Mouse (Mus musculus) heart, adult 9 months (tissue): ENCODE measurements around the gene Ubr4.
A peak's percentile ranks its signal among the peaks of the same experiment; 100 is the strongest.

ENCODE experiments used
- DNase-seq, 2 experiments: peaks; one replicate each; pipeline ENCODE4 v3.0.0; 2022; ENCODE audit warnings: low spot score in 2 of 2

Gene Ubr4

DNA sequence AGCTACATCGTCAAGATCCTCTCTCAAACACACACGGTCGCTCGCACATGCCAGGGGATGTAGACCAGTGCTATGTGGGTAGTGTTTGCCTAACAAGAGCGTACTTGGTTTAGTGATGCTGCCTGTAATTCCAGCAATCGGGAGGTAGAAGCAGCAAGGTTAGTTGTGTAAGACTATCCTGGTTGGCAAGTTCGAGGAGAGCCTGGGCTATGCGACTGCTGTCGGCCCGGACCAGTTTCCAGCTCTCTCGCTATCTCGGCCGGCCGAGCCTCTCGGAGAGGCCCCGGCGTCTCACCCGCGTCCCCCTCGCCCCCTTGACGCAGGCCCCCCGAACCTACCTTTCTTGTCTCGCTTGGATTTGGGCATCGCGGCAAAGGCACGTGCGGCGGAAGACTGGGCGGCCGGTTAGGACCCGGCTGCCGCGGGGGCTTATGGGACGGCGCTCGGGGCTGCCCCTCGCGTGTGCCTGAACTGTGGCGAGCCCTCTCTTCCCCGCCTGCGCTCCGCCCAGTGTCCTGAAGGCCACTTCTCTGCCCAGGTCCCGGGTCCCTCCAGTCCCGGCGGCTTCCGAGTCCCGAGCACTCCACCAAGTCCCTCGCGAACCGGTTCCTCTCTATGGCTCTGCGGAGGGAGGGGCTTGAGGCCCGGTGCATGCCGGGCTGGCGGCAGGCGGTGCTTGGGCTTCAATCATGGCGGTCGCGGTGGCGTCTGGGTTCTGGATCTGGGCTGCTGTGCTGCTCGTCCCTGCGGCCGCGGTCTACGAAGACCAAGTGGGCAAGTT is at the start of gene Ubr4, which contains the start of the genes Mrto4 and Emc1:
Gene Ubr4 (plus strand): TSS at position 679 of the 781 bp plus-strand sequence.
Gene Mrto4 (minus strand): TSS at position 646 of the 781 bp plus-strand sequence.
Gene Emc1 (plus strand): TSS at position 657 of the 781 bp plus-strand sequence.
- DNase-seq = peak; percentile 82 to 85

DNA sequence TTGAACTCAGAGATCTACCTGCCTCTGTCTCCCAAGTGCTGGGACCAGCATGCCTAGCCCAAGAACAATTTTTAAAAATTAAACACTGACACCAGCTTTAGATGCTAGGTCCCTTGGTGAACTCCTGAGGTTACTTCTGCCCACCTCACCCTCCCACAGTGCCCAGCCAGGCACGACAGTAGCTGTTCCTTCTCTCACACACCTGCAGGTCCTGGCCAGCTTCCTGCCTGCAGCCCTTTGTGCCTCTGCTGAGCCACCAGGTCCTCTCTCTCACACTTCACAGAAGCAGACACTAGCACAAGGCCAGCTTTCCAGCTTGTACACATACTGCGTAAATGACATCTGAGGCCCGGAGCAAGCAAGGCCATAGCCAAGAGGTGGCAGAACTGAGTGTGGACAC is 46.9 kb upstream of the Ubr4 start:
- no peak for DNase-seq

DNA sequence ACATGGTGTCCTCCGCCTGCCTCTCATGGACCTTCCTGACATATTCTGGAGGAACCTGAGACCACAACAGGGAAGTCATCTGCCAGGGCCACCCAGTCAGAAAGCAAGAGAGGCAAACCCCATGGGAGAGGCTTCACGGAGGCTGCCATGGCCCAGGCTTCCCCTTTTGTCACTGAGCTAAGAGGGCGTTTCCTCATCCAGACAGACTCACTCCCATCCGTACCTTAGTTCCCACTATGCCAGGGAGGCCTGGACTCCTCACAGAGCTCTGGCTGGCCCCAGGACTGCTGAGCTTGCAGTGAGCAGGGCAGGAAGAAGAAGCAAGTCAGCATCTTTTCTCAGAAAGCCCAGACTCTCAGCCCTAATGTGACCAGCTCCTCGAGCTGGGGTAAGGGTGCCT is 44.5 kb upstream of the Ubr4 start:
- peak; percentile 35 to 59 for DNase-seq

- DNase-seq = no peak
Measured at GRCm38 (mm10) chr4:139309651-139310050, 42.8 kb upstream of the Ubr4 start.

DNA sequence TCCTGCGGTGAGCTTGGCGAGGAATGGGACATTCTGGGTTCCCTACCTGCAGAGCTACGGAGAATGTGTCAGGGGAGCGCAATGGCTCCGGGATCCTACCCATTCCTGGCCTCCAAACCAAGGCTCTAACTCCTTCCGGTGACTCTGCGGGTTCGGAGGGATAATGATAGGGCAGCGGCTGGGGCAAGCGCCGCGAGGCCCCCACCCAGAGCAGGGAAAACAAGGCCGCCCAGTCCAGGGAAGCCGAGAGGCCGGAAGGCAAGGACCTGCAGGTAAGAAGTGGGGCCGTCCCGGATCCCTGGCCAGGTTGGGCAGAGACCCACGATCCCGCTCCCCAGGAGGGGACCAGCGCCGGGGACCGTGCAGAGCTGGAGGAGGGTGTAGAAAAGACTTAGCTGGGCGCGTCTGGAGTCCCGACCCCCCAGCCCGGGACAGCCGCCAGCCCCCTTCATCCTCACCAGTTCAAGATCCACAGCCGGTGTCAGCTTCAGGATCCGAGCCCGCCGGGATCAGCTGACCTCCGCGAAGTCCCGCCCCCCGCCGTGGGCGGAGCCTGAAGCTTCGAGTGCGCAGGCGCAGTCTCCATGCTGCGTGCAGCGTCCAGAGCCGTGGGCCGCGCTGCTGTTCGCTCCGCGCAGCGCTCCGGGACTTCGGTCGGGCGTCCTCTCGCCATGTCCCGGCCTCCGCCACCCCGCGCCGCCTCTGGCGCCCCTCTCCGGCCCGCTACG is 42.1 kb upstream of the Ubr4 start, which contains the start of the genes Pqlc2 and Akr7a5:
Gene Pqlc2 (minus strand): TSS at position 538 of the 728 bp plus-strand sequence.
Gene Akr7a5 (plus strand): TSS at position 574 of the 728 bp plus-strand sequence.
- peak; percentile 94 to 98 for DNase-seq

- DNase-seq = no peak
Measured at GRCm38 (mm10) chr4:139310899-139311701, 41.3 kb upstream of the Ubr4 start.

DNA sequence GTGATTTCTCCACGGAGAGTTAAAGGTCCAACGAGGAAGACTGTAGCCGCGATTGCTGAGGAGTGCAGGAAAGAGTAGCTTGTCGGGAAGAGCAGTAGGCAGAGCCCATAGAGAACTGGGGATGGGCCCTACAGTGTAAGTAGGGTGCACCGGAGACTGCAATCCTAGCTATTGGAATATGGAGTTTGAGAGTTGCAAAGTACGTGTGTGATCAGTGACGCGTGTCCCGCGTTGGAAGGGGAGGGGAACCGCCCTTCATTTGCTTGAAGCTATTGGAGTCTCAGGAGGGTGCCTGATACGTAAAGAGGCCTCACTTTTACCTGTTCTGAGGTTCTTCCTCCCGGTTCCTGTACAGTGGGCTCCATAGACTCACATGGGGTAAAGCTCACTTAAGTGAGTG is 40.7 kb upstream of the Ubr4 start:
- DNase-seq = no peak

GRCm38 (mm10) chr4:139312632-139313031 is 39.8 kb upstream of the Ubr4 start:
- DNase-seq = no peak

DNA sequence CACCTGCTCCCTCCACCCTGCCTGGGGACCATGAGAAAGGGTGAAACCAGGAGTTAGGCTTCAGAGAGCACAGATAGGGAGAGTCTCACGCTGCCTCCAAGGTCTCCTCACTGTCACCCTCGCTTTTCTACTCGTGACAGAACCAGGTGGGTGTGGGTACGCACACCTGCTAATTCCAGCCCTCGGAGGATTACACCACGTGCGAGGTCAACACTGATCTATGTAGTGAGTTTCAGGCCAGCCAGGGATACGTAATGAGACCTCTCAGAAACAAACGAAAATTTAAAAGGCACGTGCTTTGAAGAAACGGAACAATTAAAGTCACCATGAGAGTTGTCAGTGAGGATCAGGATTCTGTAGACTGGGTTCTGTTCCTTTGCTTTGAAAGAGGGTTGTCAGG is 34.0 kb upstream of the Ubr4 start:
- DNase-seq = no peak

DNA sequence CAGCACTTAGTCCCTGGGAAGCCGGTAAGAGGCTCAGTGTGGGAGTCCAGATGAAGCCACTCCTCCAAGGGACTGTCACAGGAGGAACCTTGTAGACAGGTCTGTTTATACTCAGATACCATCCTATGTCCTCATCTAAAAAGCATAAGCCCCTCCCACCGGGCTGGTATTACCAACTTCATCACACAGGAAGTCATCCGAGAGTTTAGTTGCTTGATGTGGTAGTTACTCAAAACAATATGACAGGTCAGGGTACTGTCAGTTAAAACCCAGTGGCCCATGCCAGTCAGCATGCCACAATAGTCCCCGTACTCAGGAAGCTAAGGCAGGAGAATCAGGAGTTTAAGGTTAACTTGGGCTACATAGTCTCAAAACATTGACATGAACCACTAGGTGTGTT is 32.7 kb upstream of the Ubr4 start:
- DNase-seq = no peak

DNA sequence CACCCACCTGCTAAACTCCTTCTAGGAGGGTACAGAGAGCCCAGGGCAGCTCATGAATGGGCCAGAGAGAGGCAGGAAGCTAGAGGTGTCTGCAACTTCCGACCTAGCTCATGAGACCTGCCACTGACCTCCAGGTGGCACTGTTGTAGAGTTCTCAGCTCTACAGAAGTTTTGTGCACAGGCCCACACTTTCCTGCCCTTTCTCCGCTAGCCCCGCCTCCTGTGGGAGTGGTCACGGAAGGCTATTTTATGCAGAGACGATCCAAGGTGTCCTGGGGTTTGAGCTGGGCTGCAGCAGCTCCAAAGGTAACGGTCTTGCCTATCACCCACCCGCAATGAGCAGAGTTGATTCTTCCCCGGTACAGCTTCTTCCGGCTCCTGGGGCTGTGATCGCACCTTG is 21.8 kb upstream of the Ubr4 start:
- DNase-seq = peak; percentile 50 to 63

- no peak for DNase-seq
Measured at GRCm38 (mm10) chr4:139334631-139335295, 17.6 kb upstream of the Ubr4 start.

DNA sequence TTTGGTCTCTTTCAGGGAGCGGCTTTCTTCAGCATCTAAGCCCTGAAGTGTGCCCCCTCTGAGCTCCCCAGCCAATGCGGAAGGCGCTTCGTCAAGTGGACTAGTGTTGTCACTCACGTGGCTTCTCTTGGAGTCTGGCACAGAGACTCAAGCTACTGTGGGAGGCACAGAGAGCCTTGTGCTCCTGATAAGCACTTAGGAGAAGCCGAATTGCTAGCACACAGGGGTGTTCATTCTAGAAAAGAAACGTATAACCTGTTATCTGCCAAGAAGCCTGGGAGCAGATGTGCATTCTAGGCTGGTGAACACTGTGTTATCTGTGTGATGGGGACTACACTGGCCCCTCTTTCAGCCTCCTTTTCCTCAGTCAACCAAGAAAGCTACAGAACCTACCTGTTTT is 16.9 kb upstream of the Ubr4 start:
- DNase-seq = no peak

GRCm38 (mm10) chr4:139336822-139337483 is 15.5 kb upstream of the Ubr4 start:
- DNase-seq = peak; percentile 23 to 63

- DNase-seq = no peak
Measured at GRCm38 (mm10) chr4:139338145-139338544, 14.3 kb upstream of the Ubr4 start.

DNA sequence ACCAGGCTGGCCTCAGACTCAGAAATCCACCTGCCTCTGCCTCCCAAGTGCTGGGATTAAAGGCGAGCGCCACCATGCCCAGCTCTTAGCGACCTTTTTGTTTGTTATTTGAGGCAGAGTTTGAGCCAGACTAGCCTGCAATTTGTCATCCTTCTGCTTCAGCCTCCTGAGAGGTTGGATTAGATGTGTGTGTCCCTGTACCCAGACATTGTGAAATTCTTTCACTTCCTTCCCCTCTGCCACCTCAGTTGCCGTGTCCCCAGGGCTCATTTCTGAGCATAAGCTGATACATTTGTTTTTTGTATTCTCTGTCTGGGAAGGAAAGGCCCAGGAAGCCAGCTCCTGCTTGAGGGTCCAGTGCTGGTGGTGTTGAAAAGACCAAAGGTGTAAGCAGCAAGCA is 11.6 kb upstream of the Ubr4 start:
- no peak for DNase-seq

DNA sequence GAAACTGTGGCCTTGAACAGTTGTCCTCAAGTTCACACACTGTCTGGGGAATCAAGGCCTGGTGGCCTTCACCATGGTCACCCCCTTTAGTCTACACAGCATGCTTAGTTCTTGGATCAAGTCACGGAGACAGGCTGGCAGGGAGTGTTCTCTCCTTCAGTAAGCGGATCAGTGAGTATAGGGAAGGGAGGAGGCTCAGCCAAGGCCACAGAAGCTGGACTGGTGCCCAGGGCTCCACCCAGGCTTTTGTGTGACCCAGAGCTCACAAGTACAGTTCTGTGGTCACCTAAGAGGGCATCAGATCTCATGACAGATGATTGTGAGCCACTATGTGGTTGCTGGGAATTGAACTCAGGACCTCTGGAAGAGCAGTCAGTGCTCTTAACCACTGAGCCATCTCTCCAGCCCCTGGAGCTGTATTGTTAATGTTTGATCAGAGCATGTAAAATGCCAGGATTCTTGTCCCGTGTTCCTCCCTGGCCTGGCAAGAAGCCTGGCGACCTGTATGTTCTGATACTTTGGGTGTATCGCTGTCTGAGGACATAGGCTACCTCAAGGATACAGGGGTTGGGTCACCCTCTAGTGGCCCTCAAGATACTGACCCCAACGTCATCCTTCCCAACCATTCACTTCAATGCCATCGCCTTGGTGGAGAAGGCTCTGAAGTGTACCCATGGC is 10.7 kb upstream of the Ubr4 start:
- DNase-seq = no peak

DNA sequence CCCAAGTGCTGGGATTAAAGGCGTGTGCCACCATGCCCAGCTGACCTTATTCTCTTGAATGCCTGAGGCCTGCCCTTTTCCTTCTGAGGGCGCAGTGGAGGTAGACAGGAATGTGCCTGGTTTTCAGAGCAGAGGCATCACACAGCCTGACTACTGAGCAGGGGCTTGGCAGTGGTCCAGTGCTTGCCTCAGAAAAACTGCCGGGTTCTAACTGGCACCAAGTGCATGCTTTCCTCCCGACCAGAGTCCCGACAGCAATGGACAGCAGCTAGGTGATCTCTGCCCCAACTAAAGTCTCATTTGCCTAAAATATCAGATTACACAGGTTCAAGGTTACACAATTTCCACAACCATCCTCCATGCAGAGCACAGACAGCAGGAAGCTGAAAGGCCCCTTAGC is 8.7 kb upstream of the Ubr4 start:
- DNase-seq = no peak

DNA sequence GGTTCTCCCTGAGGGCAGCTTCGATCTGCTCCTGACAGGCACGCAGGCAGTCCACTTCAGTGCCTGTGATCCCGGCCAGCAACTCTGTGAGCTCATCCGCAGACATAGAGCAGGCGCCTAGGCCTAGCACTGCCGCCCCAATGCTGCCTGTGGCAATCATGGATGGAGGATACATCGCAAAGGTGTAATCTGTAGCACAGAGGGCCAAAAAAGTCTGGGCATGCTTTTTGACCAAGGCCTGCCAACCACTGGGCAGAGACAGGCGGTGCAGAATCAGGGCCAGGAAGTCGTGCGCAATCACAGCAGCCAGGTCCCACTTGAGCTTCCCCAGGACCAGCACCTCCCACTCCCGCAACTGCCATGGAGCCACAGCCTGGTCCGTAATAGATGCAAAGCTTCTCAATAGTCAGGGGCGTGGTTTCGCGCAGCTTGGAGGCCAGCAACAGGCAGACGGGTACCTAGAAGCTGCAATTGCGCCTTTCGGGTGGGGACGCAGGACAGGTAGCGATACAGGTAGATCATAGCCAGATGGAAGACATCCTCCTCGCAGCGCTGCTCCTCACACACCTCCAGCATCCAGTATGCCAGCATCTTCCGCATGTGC is 6.9 kb upstream of the Ubr4 start:
- DNase-seq = no peak

GRCm38 (mm10) chr4:139352832-139353231 is 423 bp downstream of the Ubr4 start:
- DNase-seq = no peak
